Mouse (Mus musculus) hindbrain, embryonic 14.5 days (tissue): ENCODE measurements at regions not wholly inside any gene's neighbourhood (a gene's known extent, or its start where the extent isn't known, plus 50 kb on each side); places are given as distances from the start of the nearest gene placed in this dataset.

Experiments used
- ATAC-seq: fragments of 200-750 bp; cut with Nextera tagmentation; 2 replicates; pipeline ENCODE4 v1.8.0; 2017; ENCODE audit warnings: moderate number of reproducible peaks, mild to moderate bottlenecking, moderate TSS enrichment, moderate library complexity; ENCODE audit not compliant: low FRiP score
- DNase-seq: peaks from one replicate; pipeline ENCODE4 v3.0.0-alpha.2; 2015; ENCODE audit warnings: low spot score
- H3K27ac ChIP-seq: fragments of 300-500 bp; sonication (generic); 2 replicates; pipeline ENCODE4 v1.5.1; 2014; ENCODE audit warnings: mild to moderate bottlenecking, moderate library complexity
- H3K27me3 ChIP-seq: fragments of 300-500 bp; sonication (generic); 2 replicates; pipeline ENCODE4 v1.6.1; 2014; ENCODE audit warnings: mild to moderate bottlenecking, low read length, mixed read lengths; ENCODE audit not compliant: control insufficient read depth, insufficient read depth
- H3K36me3 ChIP-seq: fragments of 300-500 bp; sonication (generic); replicated peaks from 2 replicates; pipeline ENCODE4 v1.6.1; 2014; ENCODE audit not compliant: control insufficient read depth, insufficient read depth
- H3K4me1 ChIP-seq: fragments of 300-500 bp; sonication (generic); replicated peaks from 2 replicates; pipeline ENCODE4 v1.6.1; 2014; ENCODE audit warnings: antibody characterized with exemption, low read length, mixed read lengths; ENCODE audit not compliant: control insufficient read depth, insufficient read depth
- H3K4me2 ChIP-seq: fragments of 300-500 bp; sonication (generic); replicated peaks from 2 replicates; pipeline ENCODE4 v1.6.1; 2014; ENCODE audit warnings: mild to moderate bottlenecking, moderate library complexity
- H3K4me3 ChIP-seq: fragments of 300-500 bp; sonication (generic); replicated peaks from 2 replicates; pipeline ENCODE4 v1.5.1; 2014; ENCODE audit warnings: mild to moderate bottlenecking, low read length
- H3K9ac ChIP-seq: fragments of 300-500 bp; sonication (generic); 2 replicates; pipeline ENCODE4 v1.6.1; 2014
- H3K9me3 ChIP-seq: fragments of 300-500 bp; sonication (generic); 2 replicates; pipeline ENCODE4 v1.6.1; 2016; ENCODE audit warnings: low read length; ENCODE audit not compliant: control insufficient read depth
- WGBS: fragments of 180-500 bp; shearing (Covaris S2); extraction: QIAGEN DNeasy Blood & Tissue Kit; methylation state at CpG from one replicate; pipeline ENCODE4 v1.1.7; 2014; 5-methylcytosine and 5-hydroxymethylcytosine counted together

- H3K9ac ChIP-seq: no peak overlapping the region
- peaks cover 12% of the 10 kb centered on the region; the same call in 1 of the 2 replicates for H3K9me3 ChIP-seq
- no peaks in the 10 kb centered on the region for H3K36me3 ChIP-seq
- H3K4me2 ChIP-seq: no peak overlapping the region
- no peak overlapping the region for H3K4me3 ChIP-seq
- WGBS: 33% methylated on average over 2 of the region's 2 CpGs
- no peaks in the 10 kb centered on the region for H3K4me1 ChIP-seq
- no peak overlapping the region for H3K27ac ChIP-seq
- no peak for DNase-seq
- ATAC-seq: no peak
- H3K27me3 ChIP-seq: no peaks in the 10 kb centered on the region
Observed at GRCm38 (mm10) chr16:30835678-30836077, 236.2 kb downstream of the Fam43a start.

- Histone ChIP-seq H3K27me3 (no peaks in the 10 kb centered on the region), H3K4me1 (no peaks in the 10 kb centered on the region), H3K27ac (no peak overlapping the region), H3K9ac (no peak overlapping the region), H3K36me3 (no peaks in the 10 kb centered on the region), H3K4me3 (no peak overlapping the region), H3K4me2 (no peak overlapping the region), H3K9me3 (peaks cover 9% of the 10 kb centered on the region; the same call in 1 of the 2 replicates)
- WGBS: 84% methylated on average over 2 of the region's 2 CpGs
- no peak for ATAC-seq
- DNase-seq: no peak
Observed at GRCm38 (mm10) chr16:30842831-30843230, 238.4 kb downstream of the Xxylt1 start.

- WGBS: 64% methylated on average over 1 of the region's 1 CpGs
- H3K4me1 ChIP-seq: no peaks in the 10 kb centered on the region
- DNase-seq (no peak), ATAC-seq (no peak)
- no peaks in the 10 kb centered on the region for H3K36me3 ChIP-seq
- H3K4me2 ChIP-seq: no peak overlapping the region
- H3K9ac ChIP-seq: no peak overlapping the region
- H3K27me3 ChIP-seq: no peaks in the 10 kb centered on the region
- no peak overlapping the region for H3K27ac ChIP-seq
- H3K4me3 ChIP-seq: no peak overlapping the region
- H3K9me3 ChIP-seq: no peaks in the 10 kb centered on the region
Observed at GRCm38 (mm10) chr16:30852595-30852994, 228.6 kb downstream of the Xxylt1 start.

- WGBS: 82% methylated on average over 4 of the region's 4 CpGs
- no peak overlapping the region for H3K9ac ChIP-seq
- H3K36me3 ChIP-seq: no peaks in the 10 kb centered on the region
- H3K27ac ChIP-seq: no peak overlapping the region
- H3K4me3 ChIP-seq: no peak overlapping the region
- H3K9me3 ChIP-seq: no peaks in the 10 kb centered on the region
- ATAC-seq (no peak), DNase-seq (no peak)
- no peaks in the 10 kb centered on the region for H3K4me1 ChIP-seq
- H3K27me3 ChIP-seq: no peaks in the 10 kb centered on the region
- no peak overlapping the region for H3K4me2 ChIP-seq
Observed at GRCm38 (mm10) chr16:30854716-30855115, 226.5 kb downstream of the Xxylt1 start.

- Histone ChIP-seq H3K36me3 (no peaks in the 10 kb centered on the region), H3K27me3 (no peaks in the 10 kb centered on the region), H3K9ac (no peak overlapping the region), H3K27ac (no peak overlapping the region), H3K4me2 (no peak overlapping the region), H3K4me3 (no peak overlapping the region), H3K9me3 (no peaks in the 10 kb centered on the region), H3K4me1 (no peaks in the 10 kb centered on the region)
- DNase-seq (no peak), ATAC-seq (no peak)
- 79% methylated on average over 2 of the region's 2 CpGs for WGBS
Observed at GRCm38 (mm10) chr16:30857656-30858055, 223.6 kb downstream of the Xxylt1 start.

GRCm38 (mm10) chr16:30869136-30869909 lies 211.9 kb downstream of the Xxylt1 start:
- no peaks in the 10 kb centered on the region for H3K36me3 ChIP-seq
- H3K9ac ChIP-seq: no peak overlapping the region
- no peaks in the 10 kb centered on the region for H3K9me3 ChIP-seq
- peaks cover 17% of the 10 kb centered on the region for H3K4me1 ChIP-seq
- H3K27ac ChIP-seq: no peak overlapping the region
- H3K4me2 ChIP-seq: no peak overlapping the region
- 93% methylated on average over 7 of the region's 7 CpGs for WGBS
- H3K4me3 ChIP-seq: no peak overlapping the region
- no peak for DNase-seq
- ATAC-seq: no peak
- H3K27me3 ChIP-seq: no peaks in the 10 kb centered on the region

- H3K36me3 ChIP-seq: no peaks in the 10 kb centered on the region
- H3K4me3 ChIP-seq: no peak overlapping the region
- 76% methylated on average over 14 of the region's 14 CpGs for WGBS
- H3K27me3 ChIP-seq: no peaks in the 10 kb centered on the region
- DNase-seq (no peak), ATAC-seq (no peak)
- no peaks in the 10 kb centered on the region for H3K9me3 ChIP-seq
- H3K4me1 ChIP-seq: peaks cover 19% of the 10 kb centered on the region
- H3K9ac ChIP-seq: no peak overlapping the region
- H3K27ac ChIP-seq: no peak overlapping the region
- no peak overlapping the region for H3K4me2 ChIP-seq
Observed at GRCm38 (mm10) chr16:30870110-30870509, 211.1 kb downstream of the Xxylt1 start.

GRCm38 (mm10) chr16:30870676-30871075 lies 210.6 kb downstream of the Xxylt1 start:
- Histone ChIP-seq H3K4me3 (no peak overlapping the region), H3K27ac (no peak overlapping the region), H3K4me1 (peaks cover 19% of the 10 kb centered on the region), H3K27me3 (no peaks in the 10 kb centered on the region), H3K9me3 (no peaks in the 10 kb centered on the region), H3K9ac (no peak overlapping the region), H3K4me2 (no peak overlapping the region), H3K36me3 (no peaks in the 10 kb centered on the region)
- DNase-seq (no peak), ATAC-seq (no peak)
- WGBS: 21% methylated on average over 2 of the region's 2 CpGs

GRCm38 (mm10) chr16:30872147-30872546 lies 209.1 kb downstream of the Xxylt1 start:
- Histone ChIP-seq H3K4me3 (no peak overlapping the region), H3K27me3 (no peaks in the 10 kb centered on the region), H3K4me1 (peaks cover 19% of the 10 kb centered on the region), H3K9me3 (no peaks in the 10 kb centered on the region), H3K9ac (no peak overlapping the region), H3K27ac (no peak overlapping the region), H3K4me2 (no peak overlapping the region), H3K36me3 (no peaks in the 10 kb centered on the region)
- WGBS: 94% methylated on average over 5 of the region's 5 CpGs
- ATAC-seq (no peak), DNase-seq (no peak)
